Mouse (Mus musculus) olfactory bulb, adult 2 months (tissue): ENCODE data around the gene Usp53. TPM values are rescaled to one million over a fixed set of nuclear protein-coding genes. Genes with fewer than 3 reads are reported as not detected.

Experiments used
- H3K27ac ChIP-seq: fragments of 200-500 bp; 2 replicates; pipeline ENCODE4 v1.5.1; 2012; ENCODE audit warnings: low read depth, low read length; ENCODE audit not compliant: insufficient read depth
- H3K4me1 ChIP-seq: fragments of 200-500 bp; 2 replicates; pipeline ENCODE4 v1.6.1; 2012; ENCODE audit warnings: low read length; ENCODE audit not compliant: control insufficient read depth, insufficient read depth
- H3K4me3 ChIP-seq: fragments of 200-500 bp; 2 replicates; pipeline ENCODE4 v1.5.1; 2012; ENCODE audit warnings: mild to moderate bottlenecking, low read depth, low read length, moderate library complexity; ENCODE audit not compliant: insufficient read depth
- CTCF ChIP-seq: fragments of 200-500 bp; IDR thresholded peaks from 2 replicates; pipeline ENCODE4 v1.5.1; 2012; ENCODE audit warnings: low read depth, mild to moderate bottlenecking, low read length, moderate library complexity; ENCODE audit not compliant: insufficient read depth
- POLR2A ChIP-seq: fragments of 200-500 bp; IDR thresholded peaks from 2 replicates; pipeline ENCODE4 v1.6.1; 2012; ENCODE audit warnings: mild to moderate bottlenecking, low read depth, low read length, moderate library complexity; ENCODE audit not compliant: insufficient read depth
- WGBS: fragments of 180-500 bp; shearing (Covaris S2); methylation state at CpG from one replicate; pipeline ENCODE4 v1.1.7; 2018; 5-methylcytosine and 5-hydroxymethylcytosine counted together
- polyA plus RNA-seq: library from polyadenylated mRNA; stranded (reverse); fragments of >200 nt; gene quantifications from 2 replicates; pipeline ENCODE4 v1.2.4, GENCODE M21; 2012; ENCODE audit warnings: low replicate concordance; ENCODE audit not compliant: missing spikeins, insufficient read depth, insufficient read length

The Usp53 gene
- not detected in 2 replicates for polyA plus RNA-seq

DNA sequence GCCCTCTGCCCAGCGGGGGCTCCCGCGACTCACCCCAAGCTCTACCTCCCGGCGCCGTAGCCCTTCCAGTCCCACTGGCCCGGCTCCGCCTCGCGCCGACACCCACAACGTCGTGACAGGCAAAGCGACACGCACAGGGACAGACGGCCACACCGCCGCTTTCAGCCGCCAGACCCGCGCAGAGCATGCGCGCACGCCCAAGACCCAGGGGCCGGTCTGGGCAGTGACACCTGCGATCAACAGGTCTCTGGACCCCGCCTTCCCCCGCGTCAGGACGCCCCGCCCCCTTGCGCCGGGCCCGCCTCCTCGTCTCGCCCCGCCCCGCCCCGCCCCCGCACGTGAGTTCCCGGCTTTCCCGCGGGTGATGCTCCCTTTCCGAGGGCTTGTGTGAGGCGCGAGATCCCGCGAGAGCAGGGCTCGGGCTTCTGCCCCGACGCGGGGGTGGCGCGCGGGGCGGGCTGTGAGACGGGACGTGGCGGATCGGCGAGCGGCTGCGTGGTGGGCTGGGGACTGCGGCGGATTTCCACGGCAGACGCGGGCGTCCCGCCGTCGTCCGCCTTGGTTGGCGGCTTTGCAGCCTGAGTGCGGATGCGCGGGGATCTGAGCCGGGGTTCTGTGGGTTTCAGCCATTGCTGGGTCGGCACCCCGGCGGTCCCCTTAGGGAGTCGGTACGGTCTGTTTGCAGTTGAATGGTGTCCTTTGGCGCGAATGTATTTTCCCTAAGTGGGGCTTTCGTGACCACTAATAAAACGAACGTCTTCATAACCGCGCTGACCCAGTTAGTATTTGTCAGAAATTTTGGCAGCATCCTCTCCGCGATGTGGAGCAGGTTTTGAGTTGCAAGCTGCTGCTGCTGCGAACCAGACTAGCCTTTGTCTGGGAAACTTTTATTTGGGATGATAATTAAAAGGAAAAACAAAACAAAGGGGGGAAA, at the start of gene Usp53:
Gene Usp53, minus strand, starts transcription at position 262 of the 934 bp plus-strand sequence.
- Histone ChIP-seq H3K4me1 (no peaks in the 10 kb centered on the region), H3K4me3 (peak within 1 kb of the TSS; percentile 91), H3K27ac (peak within 1 kb of the TSS; percentile 93)
- TF ChIP-seq CTCF (no peak), POLR2A (peak; percentile 96)
- under 1% methylated on average over 93 of the region's 94 CpGs for WGBS

DNA sequence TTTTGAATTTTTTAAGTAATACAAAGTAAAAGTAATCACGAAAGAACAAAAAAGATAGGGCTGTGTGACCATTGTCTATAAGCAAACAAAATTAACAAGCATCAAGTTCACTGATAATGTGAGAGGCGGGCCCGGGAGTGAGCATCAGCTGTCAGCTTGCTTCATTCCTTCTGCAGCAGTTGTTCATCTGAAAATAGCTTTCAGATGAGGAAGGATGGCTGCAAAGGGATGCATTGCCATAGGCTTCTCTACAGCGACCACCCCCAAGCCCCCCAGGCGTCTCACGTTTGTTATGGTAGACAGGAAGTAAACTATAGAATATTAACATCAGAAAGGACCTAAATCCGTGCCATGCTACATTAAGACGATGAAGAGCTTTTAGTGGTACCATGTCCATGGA, 49.5 kb upstream of the Usp53 start:
- H3K4me3 ChIP-seq: no peak overlapping the region
- no peak overlapping the region for H3K27ac ChIP-seq
- 62% methylated on average over 8 of the region's 8 CpGs for WGBS
- H3K4me1 ChIP-seq: no peaks in the 10 kb centered on the region
- no peak for TF ChIP-seq CTCF
- TF ChIP-seq POLR2A: no peak

DNA sequence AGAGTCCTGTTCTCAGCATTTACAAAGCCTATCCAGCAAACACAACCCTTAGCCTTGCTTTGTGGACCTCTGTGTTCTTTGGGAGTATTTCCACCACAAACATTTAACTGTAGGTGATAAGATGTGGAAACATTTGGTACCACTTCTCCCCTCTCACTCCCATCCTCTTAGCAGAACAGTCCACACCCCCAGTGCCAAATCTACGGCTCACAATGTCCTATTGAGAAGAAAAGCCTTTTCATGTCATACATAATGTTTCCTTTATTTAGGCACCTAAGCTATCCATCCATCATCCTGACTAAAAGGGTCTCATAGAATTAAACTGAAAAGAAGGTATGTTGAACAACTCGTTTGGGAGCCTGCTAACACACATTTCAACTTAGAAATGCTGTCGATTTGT, 41.3 kb upstream of the Usp53 start:
- Histone ChIP-seq H3K4me3 (no peak overlapping the region), H3K27ac (no peak overlapping the region), H3K4me1 (no peaks in the 10 kb centered on the region)
- 62% methylated on average over 3 of the region's 3 CpGs for WGBS
- no peak for TF ChIP-seq POLR2A
- TF ChIP-seq CTCF: no peak

DNA sequence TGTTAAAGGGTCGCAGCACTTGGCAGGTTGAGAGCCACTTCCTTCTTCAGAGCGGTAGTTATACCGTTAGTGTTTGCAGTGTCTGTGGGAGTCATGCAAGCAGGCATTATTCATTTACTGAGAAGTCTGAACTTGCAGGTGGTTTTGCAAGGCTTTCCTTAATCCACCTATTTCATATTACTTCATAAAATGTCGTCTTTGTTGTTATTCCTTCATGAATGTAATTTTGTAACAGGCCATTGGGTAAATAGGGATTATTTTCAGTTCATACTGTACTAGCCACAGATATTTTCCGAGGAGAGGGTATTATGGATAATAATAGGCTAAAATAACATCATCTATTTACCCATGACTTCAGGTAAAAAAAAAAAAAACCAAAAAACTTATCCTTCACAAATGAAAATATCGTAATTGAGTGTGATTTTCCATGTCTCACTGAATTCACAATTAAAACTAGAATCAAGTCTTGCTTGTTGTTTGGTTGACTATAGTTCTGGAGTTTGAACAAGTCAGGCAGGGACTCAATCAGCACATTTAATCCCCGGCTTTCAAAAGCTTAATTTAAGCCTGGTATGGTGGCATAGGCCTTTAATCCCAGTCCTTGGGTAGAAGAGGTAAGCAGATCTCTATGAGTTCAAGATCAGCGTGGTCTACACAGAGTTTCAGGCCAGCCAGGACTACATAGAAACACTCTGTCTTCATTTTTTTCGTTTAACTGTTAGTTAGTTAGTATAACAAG, 40.4 kb upstream of the Usp53 start:
- Histone ChIP-seq H3K4me3 (no peak overlapping the region), H3K4me1 (no peaks in the 10 kb centered on the region), H3K27ac (no peak overlapping the region)
- TF ChIP-seq CTCF: no peak
- TF ChIP-seq POLR2A: no peak
- WGBS: 85% methylated on average over 9 of the region's 9 CpGs

DNA sequence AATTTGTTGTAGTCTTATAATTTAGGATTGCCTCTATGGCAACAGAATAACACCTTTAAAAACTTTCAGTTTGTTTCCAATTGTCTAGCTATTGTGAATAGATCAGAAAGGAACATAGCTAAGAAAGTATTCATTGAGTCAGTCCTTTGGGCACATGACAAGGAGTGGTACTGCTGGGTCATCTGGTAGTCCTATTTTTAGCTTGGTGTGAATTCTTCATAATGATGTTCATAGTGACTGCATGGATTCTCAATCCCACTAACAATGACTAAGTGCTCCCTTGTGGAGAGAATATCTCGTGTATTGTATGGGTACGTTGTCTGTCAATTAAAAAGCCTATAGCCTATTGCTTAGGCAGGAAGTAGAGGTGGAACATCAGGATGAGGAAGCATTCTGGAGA, 34.5 kb upstream of the Usp53 start:
- Histone ChIP-seq H3K27ac (no peak overlapping the region), H3K4me1 (no peaks in the 10 kb centered on the region), H3K4me3 (no peak overlapping the region)
- 87% methylated on average over 2 of the region's 2 CpGs for WGBS
- TF ChIP-seq CTCF (no peak), POLR2A (no peak)

DNA sequence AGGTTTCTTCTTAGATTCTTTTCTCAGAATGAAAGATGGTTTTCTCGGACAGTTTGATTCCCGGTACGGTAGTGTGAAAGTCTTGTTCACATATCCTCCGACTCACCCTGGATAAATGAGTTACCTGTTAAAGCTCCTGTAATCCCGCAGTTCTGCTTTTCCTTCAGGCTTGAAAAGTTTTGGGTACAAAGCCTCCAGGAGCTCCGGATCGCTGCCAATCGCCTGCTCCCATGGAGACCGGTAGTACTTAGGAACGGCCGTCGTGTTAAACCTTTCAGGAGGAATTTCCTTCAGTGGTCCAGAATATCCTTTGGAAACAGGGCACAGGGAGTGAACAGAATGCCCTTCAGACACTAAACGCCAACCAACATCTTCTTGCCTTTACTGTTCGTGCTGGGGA, 29.2 kb upstream of the Usp53 start:
- Histone ChIP-seq H3K4me3 (no peak overlapping the region), H3K4me1 (no peaks in the 10 kb centered on the region), H3K27ac (no peak overlapping the region)
- 78% methylated on average over 14 of the region's 14 CpGs for WGBS
- TF ChIP-seq CTCF (no peak), POLR2A (no peak)

DNA sequence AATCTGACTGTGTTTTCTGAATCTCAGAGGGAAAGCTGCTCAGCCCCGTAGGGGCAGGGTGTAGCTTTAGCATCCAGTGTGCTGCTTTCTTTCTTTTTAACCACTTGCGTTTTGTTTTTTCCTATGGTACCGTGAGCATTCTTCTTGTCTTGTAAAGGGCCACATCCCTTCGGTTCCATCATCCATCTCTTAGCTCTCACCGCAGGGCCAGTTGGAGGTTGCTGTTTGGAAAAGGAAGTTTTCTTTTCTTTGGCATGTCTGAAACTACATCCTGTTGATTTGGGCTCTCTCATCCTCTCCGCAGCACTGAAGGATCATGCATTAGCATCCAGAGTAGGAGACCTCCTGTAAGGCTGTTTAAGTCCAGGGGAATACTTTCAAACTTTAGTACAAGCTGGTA, 25.1 kb upstream of the Usp53 start:
- WGBS: 49% methylated on average over 6 of the region's 6 CpGs
- Histone ChIP-seq H3K4me1 (no peaks in the 10 kb centered on the region), H3K4me3 (no peak overlapping the region), H3K27ac (no peak overlapping the region)
- no peak for TF ChIP-seq POLR2A
- no peak for TF ChIP-seq CTCF

DNA sequence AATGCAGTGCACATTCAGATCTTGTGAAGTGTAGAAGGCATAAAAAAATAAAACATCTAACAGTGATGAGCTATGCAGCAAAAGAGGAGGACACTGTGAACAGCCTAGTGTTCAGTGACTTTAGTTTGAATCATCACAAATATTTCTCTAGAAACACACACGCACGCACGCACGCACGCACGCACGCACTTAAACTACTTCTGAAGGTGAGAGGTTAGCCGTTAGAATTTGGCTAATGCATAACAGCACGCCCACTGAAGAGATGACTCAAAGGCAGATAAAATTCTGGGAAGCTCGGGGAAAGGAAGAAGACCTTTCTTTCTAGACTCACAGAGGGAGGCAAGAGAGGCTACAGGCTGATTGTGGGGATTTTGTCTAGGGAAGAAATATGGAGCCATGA, 23.1 kb upstream of the Usp53 start:
- H3K4me1 ChIP-seq: no peaks in the 10 kb centered on the region
- no peak overlapping the region for H3K4me3 ChIP-seq
- WGBS: 78% methylated on average over 10 of the region's 10 CpGs
- no peak overlapping the region for H3K27ac ChIP-seq
- TF ChIP-seq CTCF (no peak), POLR2A (no peak)

DNA sequence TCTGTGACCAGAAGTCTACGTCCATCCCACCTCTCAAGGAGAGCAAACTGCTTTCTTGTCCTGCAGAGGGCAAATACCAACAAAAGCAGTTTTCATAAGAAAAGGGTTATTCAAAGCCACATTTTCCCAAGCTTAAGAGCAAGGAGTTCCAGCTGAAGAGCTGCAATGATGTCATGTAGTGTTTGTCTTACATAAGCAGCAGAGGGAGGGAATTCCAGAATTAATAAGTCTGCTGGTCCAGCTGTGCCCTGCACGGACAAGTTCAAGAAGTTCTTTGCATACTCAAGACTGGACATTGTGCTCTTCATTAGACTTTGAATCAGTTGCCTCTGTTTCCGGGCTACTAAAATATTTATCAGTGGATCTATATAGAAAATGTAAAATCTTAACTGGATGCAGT, 16.7 kb upstream of the Usp53 start:
- Histone ChIP-seq H3K4me1 (no peaks in the 10 kb centered on the region), H3K4me3 (no peak overlapping the region), H3K27ac (no peak overlapping the region; the same call in 1 of the 2 replicates)
- TF ChIP-seq CTCF: no peak
- TF ChIP-seq POLR2A: no peak
- 42% methylated on average over 3 of the region's 3 CpGs for WGBS
